Mouse (Mus musculus): Measurements from ENCODE around the gene Rnasek.

DNA sequence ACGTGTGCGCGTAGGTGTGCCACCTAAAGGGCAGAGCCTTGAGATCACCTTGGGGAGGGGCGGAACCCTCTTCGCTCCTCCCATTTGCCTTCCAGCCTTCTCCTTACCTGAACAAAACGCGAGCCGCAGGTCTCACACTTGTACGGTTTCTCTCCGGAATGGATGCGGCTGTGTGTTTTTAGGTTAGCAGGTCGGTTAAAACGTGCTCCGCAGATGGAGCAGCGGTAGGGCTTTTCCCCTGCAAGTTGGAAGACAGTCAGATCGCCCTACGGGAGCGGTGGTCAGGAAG is 13.1 kb downstream of the Rnasek start:
- TF ChIP-seq CTCF (IDR thresholded peaks at IDR 0.05; ENCODE audit: low read depth): no peak
- TF ChIP-seq EP300 (IDR thresholded peaks at IDR 0.05; ENCODE audit: low read depth): no peak
